Mouse (Mus musculus) heart, postnatal 10 days (tissue): ENCODE measurements around the gene Klf6. TPM values are rescaled to one million over a fixed set of nuclear protein-coding genes. Genes with fewer than 3 reads are reported as not detected.

ENCODE experiments used
- DNase-seq, 2 experiments: peaks; one replicate each; pipeline ENCODE4 v3.0.0; 2021
- intact Hi-C: fragments of 180-260 bp; cut with DNase I; formaldehyde crosslinking; loops from one replicate; pipeline ENCODE4 v1.15.1; 2025
- total RNA-seq, 2 experiments: library from RNA; stranded (reverse); gene quantifications; 2 replicates each; pipeline ENCODE4 v1.2.3; 2021

Gene Klf6
- 10 to 100 TPM; 58.7 to 81.6 TPM for total RNA-seq

DNA sequence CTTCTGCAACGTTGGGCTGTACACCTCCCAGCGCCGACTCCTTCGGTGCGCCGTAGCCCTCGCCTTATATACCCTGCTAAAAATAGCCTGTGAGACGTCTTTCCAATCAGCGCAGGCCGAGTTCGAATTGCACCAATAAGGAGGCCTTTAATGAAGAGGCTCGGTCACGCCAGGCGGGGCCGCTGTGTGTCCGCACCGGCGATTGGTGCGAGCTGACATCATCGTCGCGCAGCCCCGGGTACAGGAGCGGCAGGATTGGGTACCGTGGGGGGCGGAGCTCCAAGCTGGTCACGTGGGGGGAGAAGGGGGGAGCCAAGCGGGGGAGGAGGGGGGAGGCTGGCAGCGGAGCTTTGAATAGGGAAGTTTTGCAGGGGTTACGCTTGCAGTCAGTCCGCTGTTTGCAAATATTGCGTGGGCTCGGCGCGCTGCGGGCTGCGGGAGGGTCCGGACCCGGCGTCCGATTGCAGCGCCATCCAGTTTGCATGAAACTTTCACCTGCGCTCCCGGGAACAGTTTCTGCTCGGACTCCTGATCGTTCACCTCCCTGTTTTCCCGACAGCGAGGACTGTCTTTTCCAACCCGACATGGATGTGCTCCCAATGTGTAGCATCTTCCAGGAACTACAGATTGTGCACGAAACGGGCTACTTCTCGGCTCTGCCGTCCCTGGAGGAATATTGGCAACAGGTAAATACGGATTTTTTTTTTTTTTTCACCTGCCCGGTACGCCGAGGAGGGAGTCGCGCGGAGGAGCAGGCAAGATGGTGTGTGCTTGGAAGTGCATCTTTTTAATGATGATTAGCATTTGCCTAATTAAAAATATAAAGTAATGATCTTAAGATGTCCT is at the start of gene Klf6:
Klf6 (plus strand) TSS at position 326 of the 846 bp plus-strand sequence.
- intact Hi-C loops = loop anchor here (2.0 to 5.0 kb wide), 9 partner anchors 57 to 1194 kb away; no protein-coding TSS in a partner anchor
- peak; percentile 99 to 100 for DNase-seq

- intact Hi-C loops = no loop called here
- no peak for DNase-seq
Measured at GRCm38 (mm10) chr13:5813433-5813832, 47.8 kb upstream of the Klf6 start.

DNA sequence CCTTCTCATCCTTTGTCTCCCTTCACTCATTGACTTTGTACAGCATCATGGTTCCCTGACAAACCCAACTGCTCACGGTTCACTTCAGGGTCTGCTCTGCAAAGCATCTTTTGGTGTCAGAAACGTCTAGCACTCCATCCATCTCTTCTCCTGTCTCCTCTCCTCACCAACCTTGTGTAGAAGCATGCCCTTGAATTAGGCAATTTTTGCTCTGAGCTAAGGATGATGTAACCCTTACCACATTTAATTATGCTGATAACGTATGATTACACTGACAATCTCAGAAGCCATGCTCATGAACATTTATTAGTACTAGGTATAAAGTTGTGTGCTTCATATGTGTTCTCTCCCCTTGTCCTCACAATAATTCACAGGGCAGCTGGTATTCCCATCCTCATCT is 44.0 kb upstream of the Klf6 start:
- no peak for DNase-seq
- intact Hi-C loops = no loop called here

DNA sequence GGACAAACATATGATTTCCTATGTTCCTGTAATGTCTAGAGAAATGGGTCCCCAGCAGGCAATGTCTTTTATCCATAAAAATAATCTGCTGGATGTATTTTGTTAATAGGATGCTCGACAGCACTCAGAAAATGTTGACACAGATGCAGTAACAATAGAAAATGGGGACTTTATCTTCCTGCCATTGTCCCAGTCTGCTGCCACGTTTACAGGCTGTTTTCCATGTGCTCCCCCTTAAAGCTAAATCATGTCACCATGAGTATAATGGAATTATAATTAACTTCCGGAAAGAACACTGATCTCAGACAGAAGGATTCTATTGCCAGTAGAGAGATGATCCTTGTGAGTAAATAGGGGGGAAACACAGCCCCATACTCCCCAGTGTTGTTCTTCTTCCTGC is 42.1 kb upstream of the Klf6 start:
- DNase-seq = no peak
- intact Hi-C loops = no loop called here

DNA sequence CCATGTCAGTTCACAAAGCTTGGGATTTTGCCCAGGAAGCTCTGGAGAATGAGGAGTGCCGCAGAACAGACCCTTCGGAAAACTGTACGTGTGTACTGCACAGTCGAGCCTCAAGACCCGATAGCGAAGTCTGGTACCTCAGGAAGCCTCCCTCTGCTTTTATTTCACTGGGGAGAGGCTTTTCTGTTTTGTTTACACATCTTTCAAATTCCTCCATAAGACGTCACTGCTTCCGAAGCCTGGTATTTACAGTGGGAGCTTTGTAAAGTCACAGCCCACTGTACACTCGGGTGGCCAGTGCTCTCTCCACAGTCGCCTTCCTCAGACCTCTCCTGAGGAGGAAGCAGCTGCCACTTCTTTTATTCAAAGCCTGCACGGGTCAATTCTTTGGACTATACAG is 38.7 kb upstream of the Klf6 start:
- DNase-seq = no peak
- intact Hi-C loops = loop anchor here (2.0 kb wide), 1 partner anchor 36 kb away; no protein-coding TSS in a partner anchor

DNA sequence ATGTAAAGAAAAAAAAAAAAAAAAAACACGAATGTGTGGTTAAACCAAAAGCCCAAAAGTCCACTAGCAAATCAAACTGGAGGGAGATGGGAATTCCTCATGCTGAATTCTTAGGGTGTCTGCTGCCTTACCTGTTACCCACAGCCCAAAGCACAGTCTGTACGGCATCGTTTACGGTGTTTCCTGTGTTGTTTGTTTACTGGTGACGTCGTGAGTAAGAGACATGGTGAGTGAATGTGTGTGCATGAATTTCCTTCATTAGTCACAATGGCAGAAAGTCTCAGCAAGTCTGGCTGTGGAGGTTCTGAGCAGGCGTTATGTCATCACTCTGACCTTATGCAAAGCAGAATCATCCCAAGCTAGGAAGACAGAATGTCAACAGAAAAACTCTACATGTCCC is 38.1 kb upstream of the Klf6 start:
- intact Hi-C loops = loop anchor here (2.0 kb wide), 1 partner anchor 36 kb away; no protein-coding TSS in a partner anchor
- DNase-seq = no peak

DNA sequence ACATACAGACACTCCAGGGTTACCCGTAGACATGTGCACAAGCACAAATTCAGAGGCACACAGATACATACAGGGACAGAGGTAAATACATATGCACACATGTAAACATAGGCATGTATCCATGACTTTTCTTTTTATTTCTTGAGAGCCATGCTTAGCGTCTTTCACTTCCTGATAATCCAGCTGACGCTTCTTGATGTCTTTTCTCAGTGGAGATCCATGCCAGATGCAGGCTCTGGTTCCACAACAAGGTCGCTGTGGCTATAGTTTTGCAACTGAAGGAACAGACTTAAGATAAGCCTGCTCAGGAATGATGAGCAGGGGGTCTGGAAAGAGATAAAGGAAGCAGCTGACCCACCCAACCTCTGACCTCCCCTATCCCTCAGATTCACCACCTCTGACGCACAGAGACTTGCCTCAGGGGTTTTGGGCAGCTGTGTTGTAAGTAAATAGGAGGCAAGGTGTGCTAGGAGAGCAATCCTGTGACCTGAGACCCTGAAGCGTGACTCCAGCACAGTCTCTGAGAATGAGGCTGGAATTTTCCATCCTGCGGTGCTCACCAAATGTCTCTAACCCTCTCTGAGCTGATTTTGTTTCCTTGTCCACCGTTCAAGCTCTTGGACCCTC is 37.0 kb upstream of the Klf6 start:
- no peak for DNase-seq
- intact Hi-C loops = no loop called here

DNA sequence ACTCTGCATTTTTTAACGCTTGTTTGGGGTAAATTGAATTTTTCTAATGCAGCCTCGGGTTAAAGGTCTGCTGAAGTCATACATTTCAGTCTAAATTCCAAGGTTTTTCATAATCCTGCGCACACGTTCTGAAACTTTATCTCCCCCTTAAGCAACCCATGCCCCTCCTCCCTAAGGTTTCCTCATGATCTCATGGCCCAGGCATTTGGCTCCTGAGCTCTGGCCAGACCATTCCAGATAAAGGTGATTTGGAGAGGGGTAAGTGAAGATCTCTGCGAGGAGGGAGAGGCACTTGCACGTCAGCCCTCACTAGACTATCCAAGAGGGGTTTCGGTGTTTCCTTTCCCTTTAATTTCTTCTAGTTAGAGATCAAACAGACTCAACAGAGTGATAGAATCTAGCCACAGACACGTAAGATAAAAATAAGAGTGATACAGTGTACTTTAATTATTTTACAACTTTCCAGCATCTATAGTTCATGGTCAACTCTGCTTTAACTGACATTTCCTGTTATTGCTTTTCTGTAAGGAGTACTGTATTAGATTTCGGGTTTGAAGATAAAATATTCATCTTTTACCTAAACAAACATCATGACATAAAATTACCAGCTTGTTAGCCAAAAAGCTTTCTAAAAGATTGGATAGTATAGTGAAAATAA is 35.0 kb upstream of the Klf6 start:
- intact Hi-C loops = no loop called here
- DNase-seq = peak; percentile 55 to 57

- intact Hi-C loops = no loop called here
- no peak for DNase-seq
Measured at GRCm38 (mm10) chr13:5831976-5832375, 29.3 kb upstream of the Klf6 start.

GRCm38 (mm10) chr13:5837174-5837777 is 24.0 kb upstream of the Klf6 start:
- no peak for DNase-seq
- intact Hi-C loops = no loop called here

- no peak for DNase-seq
- intact Hi-C loops = no loop called here
Measured at GRCm38 (mm10) chr13:5841418-5841817, 19.9 kb upstream of the Klf6 start.

GRCm38 (mm10) chr13:5842911-5843310 is 18.4 kb upstream of the Klf6 start:
- DNase-seq = no peak
- intact Hi-C loops = no loop called here

DNA sequence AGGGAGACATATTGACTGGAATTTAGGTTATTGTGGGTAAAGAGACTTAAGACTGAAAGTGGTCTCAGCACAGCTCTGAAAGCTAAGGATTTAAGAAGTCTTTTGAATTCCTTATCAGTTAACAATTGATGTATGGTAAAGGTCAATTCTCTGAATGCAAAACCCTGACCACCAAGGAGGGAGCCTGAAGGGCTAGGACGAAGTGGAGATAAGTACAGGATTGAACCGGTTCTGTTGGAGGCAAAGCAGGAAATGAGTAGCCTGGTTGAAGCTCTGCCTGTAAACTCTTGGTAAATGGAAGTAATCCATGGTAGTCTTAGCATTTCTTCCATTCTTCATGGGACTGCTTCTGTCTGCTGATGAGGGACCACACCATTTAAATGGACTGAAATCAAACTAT is 17.5 kb upstream of the Klf6 start:
- no peak for DNase-seq
- intact Hi-C loops = no loop called here

- no peak for DNase-seq
- intact Hi-C loops = no loop called here
Measured at GRCm38 (mm10) chr13:5844338-5844737, 16.9 kb upstream of the Klf6 start.

- peak in 1 of 2 experiments; percentile 53 for DNase-seq
- intact Hi-C loops = no loop called here
Measured at GRCm38 (mm10) chr13:5845161-5845590, 16.1 kb upstream of the Klf6 start.

DNA sequence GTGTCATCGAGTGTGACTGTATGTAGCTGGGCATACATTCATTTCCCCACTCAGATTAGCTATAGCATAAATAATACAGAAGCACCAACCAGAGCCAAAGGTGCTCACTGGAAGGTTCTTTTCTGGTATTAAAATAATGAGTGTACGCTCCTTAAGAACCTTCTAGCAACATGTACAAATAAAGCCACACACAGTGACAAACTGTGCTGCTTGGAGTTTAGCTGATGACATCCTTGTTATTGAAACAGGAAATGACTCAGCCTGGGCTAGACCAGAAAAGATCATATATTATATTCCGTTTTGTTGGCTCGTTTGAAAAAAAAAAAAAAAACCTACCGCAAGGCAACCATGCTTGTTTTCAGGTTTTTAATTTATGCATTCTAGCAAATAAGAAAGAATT is 15.7 kb upstream of the Klf6 start:
- intact Hi-C loops = no loop called here
- DNase-seq = no peak

DNA sequence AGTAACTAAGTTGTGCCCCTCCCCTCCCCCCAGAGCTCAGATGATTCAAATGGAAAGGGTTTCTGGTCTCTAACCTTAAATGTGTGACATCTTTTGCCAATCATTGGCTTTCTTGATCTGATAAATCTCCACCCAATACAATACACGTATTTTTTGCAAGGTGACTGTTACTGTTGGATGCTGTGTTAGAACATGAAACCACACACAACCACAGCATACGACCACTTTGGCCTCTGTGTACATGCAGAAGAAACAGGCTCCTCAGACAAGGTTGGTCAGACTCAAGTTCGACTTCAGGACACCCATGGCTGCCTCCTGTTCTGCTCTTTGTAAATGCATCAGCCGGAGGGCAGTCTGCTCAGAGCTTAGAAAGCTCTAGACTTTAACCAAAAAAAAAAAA is 14.4 kb upstream of the Klf6 start:
- intact Hi-C loops = no loop called here
- no peak for DNase-seq

GRCm38 (mm10) chr13:5847736-5848135 is 13.5 kb upstream of the Klf6 start:
- intact Hi-C loops = no loop called here
- no peak for DNase-seq

DNA sequence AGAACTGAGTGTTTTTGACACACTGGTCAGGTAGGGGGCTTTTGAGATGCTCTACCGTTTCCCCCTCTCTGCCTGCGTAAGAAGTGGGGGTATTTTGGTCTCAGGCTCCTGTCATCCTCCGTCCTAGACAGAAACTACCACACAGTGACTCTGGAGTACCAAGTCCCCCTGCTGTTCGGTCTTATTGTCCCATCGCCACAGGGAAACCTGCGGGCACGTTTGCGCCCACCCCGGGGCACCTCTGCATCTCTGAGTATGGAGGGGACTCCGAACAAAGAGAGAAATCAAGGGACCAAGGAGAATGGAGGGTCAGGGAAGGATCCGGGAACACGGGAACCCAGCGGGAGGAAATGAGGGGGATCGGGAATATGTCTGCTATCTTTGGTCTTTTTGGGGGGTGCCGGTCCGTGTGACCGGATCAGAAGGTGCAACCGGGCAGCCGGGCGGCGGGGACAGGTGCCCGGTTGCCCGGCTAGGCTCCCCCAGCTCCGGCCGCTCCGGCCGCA is 578 bp upstream of the Klf6 start:
- DNase-seq = peak; percentile 78 to 80
- intact Hi-C loops = loop anchor here (2.0 to 5.0 kb wide), 6 partner anchors 268 to 1193 kb away; no protein-coding TSS in a partner anchor

GRCm38 (mm10) chr13:5862003-5862625 is 832 bp downstream of the Klf6 start:
- intact Hi-C loops = loop anchor here (2.0 to 5.0 kb wide), 7 partner anchors 57 to 1195 kb away; no protein-coding TSS in a partner anchor
- DNase-seq = peak; percentile 72 to 74
